Mouse (Mus musculus) E14TG2a.4 (cell line): ENCODE measurements around the gene Cyb561.

Experiments used
- CTCF ChIP-seq: conservative IDR thresholded peaks from 2 replicates; pipeline ENCODE4 v1.5.1; 2014; ENCODE audit warnings: low read length
- POU5F1 ChIP-seq: IDR thresholded peaks from 2 replicates; pipeline ENCODE4 v1.6.1; 2014; ENCODE audit warnings: low read length, borderline replicate concordance

GRCm38 (mm10) chr11:105967741-105968574 lies 14.8 kb upstream of the Cyb561 start, which contains the start of gene Ace:
- TF ChIP-seq CTCF (no peak), POU5F1 (no peak)
